Comparison of ENCODE assay signal across 11 mouse cellular contexts in genomic region chr2:19300345-19301089, GRCm38 (mm10).
DNase-seq lines count a peak whose midpoint lies in the region; ATAC-seq and TF ChIP-seq lines count a peak whose summit lies in the region.
"Had no signal": no experiment of that assay in that cellular context is flagged by ENCODE, and none has a peak within 500 bp of the region (broad histone marks: within the 10 kb centered on the region; RNA-seq: fewer than 3 reads in every experiment).

No protein-coding gene starts in this region.

- peak overlapping the region; percentile 51 for H3K4me3 ChIP-seq in bone marrow macrophage, adult 2 months (ENCODE audit: insufficient read depth, low read length)
- H3K4me3 ChIP-seq: hindbrain, embryonic 10.5 days; lung, embryonic 15.5 days had no signal

- TF ChIP-seq CTCF in bone marrow macrophage, adult 2 months (IDR thresholded peaks at IDR 0.05; ENCODE audit: low read depth, low read length), result no peak

- no peak for TF ChIP-seq POLR2A in bone marrow macrophage, adult 2 months (IDR thresholded peaks at IDR 0.05; ENCODE audit: borderline replicate concordance, low read depth, low read length)

- H3K27ac ChIP-seq in bone marrow macrophage, adult 2 months (ENCODE audit: insufficient read depth, low read depth, low read length), result peak overlapping the region; percentile 74
- H3K27ac ChIP-seq: hindbrain, embryonic 10.5 days; lung, embryonic 15.5 days had no signal

- H3K4me1 ChIP-seq in bone marrow macrophage, adult 2 months (ENCODE audit: control insufficient read depth, insufficient read depth, low read length), result peaks cover 14% of the 10 kb centered on the region
- H3K4me1 ChIP-seq: lung, embryonic 15.5 days had no signal

- no peak for ATAC-seq in erythroid progenitor cell, adult 5-6 weeks (replicated peaks; ENCODE audit: low FRiP score, poor library complexity, severe bottlenecking)

- DNase-seq in 3T3-L1 (ENCODE audit: low read depth, low spot score), result peak; percentile 25
- peak; percentile 76 for DNase-seq in 416B (ENCODE audit: low read depth)
- peak; percentile 14 to 34 for DNase-seq in monocyte, adult 2 months (ENCODE audit: low read depth in 1 of 2, low spot score in 2 of 2)
- no peak for DNase-seq in ovary, postnatal 14 days (ENCODE audit: low spot score)
- no peak for DNase-seq in layer of hippocampus, adult 18-20 months (ENCODE audit: low spot score in 2 of 2)
- DNase-seq in gastrocnemius, postnatal 4 days (ENCODE audit: low spot score in 2 of 2), result no peak
- DNase-seq: cerebellum, adult 11-12 months had no signal

Comparison
In these comparisons a context has a peak if more than half of its experiments do, and no peak if none do; other contexts are left out.
1. DNase-seq: peak in 3T3-L1 (single experiment), 416B (single experiment) and monocyte, adult 2 months (2 of 2); none in ovary, postnatal 14 days (single experiment), layer of hippocampus, adult 18-20 months (0 of 2) and gastrocnemius, postnatal 4 days (0 of 2).